Mouse (Mus musculus) erythroblast, embryonic 14.5 days (primary cell): Measurements from ENCODE around the gene Ap4e1.

Source experiments
- GATA1 ChIP-seq: IDR thresholded peaks from 2 replicates; pipeline ENCODE4 v1.6.1; 2012; ENCODE audit warnings: low read length, inconsistent platforms, mixed read lengths
- TAL1 ChIP-seq: IDR thresholded peaks from 3 replicates; pipeline ENCODE4 v1.6.1; 2012; ENCODE audit warnings: low read length, inconsistent platforms, mixed read lengths

GRCm38 (mm10) chr2:126994384-126995166 is 13.9 kb upstream of the Ap4e1 start:
- no peak for TF ChIP-seq TAL1
- TF ChIP-seq GATA1, result no peak
